Mouse (Mus musculus) kidney, adult 2 months (tissue): ENCODE data around the gene Wdr26.

Experiments used
- CTCF ChIP-seq: fragments of 200-500 bp; conservative IDR thresholded peaks from 2 replicates; pipeline ENCODE4 v1.5.1; 2011; ENCODE audit warnings: low read depth, mild to moderate bottlenecking, control low read depth, low read length, moderate library complexity, mixed read lengths; ENCODE audit not compliant: insufficient read depth, insufficient read length
- POLR2A ChIP-seq: fragments of 200-500 bp; IDR thresholded peaks from one replicate; pipeline ENCODE4 v1.6.1; 2011; ENCODE audit warnings: low read depth, low read length, control low read depth

DNA sequence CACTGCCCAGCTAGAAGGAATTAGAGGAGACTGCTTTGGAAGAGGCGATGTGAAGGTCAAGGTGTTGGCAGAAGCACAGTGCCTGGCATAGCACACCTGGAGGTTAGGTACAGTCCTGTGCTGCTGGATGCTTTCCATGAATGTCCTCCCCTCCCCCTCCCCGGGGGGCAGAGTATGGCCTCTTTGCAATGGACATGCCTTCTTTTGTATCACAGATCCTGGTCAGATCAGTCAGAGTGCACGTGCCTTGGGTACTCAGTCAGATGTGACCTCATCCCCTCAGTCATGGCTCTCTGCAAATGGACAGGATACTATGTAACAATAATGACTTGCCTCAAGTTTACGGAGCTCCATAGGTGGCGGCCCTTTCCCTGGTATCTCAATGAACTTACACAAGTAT is 46.8 kb upstream of the Wdr26 start:
- TF ChIP-seq CTCF (no peak), POLR2A (no peak)
